Mouse (Mus musculus): ENCODE measurements around the gene Nat9.

Gene Nat9

DNA sequence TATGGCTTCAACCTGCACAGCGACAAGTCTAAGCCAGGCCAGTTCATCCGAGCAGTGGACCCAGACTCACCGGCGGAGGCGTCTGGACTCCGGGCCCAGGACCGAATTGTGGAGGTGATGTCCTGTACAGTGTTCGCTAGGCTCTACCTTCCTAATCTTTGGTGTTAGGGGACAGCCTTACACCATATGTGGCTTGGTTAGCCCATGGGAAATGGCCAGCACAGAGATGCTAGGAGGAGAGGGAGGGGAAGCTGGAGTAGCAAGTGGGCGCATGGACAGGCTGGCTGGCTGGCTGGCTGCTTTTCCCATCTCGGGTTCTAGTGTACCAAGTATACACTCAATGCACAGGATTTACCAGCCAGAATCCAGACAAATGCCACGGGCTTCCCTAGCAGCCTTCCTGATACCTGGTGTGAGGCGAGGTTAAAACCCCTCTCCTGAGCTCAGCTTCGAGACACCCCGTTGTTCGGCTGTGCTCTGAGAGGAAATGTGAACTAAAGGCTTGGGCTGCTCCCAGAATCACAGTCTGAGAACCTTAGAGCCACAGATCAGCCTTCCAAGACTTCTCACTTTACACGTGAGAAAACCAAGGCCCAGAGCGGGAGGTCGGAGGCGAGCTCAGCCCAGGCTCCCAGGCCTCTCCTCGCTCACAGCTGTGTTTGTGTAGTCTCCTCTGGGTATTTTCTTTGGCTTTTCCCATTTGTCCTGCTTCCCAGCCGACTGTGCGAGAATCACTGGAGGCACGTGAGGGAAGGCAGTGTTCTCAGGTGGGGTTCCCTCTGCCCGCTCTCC, 11.1 kb downstream of the Nat9 start:
- no peak for DNase-seq (ENCODE audit: low spot score)

DNA sequence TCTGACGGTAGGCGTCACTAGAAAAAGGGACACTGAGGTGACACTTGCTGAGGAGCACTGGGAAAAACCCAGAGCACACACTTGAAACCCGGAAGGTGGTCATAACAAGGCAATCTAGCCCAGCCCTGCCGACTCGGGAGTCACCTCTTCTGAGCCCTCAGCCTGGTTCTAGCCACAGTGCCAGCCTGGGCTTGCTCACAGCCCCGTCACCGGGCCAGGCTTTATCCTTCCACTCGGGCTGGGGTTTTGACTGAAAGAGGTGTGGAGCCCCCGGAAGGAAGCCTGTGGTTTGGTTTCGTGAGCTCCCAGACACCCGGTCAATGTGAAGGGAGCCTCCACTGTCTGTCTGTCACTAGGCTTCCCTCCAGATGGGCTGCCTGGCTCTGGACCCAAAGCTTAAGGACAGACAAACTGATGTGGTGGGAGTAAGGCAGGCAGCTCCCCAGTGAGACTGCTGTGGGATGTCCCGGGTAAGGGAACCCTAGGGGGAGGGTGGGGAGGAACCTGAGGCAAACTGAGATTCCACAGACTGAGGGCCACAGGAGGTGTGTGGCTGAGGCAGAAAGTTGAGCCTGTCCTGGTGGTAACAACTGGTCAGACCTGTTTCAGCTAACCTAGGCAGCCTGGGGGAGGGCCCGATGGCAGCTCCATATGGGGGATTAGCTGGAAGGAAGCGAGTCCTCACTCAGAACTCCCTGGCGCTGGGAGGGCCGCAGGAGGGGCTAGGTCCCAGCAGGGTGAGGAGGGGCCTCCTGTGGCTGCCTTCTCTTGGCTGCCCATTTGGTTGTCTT, 13.9 kb downstream of the Nat9 start:
- DNase-seq (ENCODE audit: low spot score) = no peak

DNA sequence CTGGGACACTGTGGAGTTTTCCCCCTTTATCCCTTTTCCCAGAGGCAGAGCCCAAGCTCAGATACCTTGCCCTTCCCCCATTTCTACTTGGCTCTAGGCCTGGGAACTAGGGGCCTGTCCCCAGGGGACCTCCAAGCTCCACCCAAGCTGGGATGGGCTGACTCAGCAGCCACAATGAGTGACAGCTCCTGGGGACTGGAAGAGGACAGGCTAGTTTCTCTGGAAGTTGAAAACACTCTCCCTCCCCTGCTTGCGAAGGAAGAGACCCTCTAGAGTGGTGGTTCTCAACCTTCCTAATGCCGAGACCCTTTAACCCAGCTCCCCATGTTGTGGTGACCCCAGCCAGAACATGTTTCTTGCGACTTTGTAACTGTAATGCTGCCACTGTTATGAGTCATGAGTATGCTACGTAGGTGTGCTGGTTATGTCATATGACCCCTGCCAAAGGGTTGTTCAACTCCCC, 14.8 kb downstream of the Nat9 start:
- no peak for DNase-seq (ENCODE audit: low spot score)

DNA sequence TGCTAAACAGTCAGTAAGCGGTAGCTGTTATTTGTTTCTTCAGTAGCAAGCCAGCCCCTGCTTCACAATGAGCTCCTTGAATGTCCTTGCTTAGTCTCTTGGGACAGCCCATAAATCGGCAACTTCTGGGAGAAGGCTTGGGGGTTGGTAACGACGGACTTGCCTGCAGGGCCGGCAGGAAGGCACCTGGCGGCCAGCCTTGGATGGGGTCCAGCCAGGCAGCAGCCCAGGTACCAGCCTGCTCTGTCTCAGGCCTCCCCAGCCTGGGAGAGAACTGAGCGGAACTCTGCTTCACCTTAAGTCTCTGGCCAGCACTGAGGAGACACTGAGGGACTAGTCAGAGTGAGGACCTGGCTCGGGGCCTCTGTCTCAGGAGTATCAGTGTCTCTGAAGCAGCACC, 16.5 kb downstream of the Nat9 start:
- no peak for DNase-seq (ENCODE audit: low spot score)

DNA sequence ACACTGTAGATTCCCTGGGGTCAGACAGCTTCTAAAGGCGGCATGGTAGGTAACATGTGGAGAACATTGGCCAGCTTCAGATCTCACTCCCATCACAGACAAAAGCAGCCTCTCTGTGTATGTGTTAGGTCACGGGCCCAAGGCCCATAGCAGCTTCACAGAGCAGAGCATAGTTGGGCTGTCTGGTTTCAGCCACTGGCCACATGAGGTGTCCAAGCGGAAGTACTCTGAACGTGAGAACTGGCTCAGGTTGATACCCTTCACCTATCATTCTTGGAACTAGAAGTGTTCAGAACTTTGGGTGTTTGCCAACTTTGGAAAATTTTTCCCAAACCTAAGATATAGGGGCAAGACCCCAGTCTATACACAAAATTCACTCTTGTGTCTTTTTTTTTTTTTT, 18.2 kb downstream of the Nat9 start:
- no peak for DNase-seq (ENCODE audit: low spot score)

DNA sequence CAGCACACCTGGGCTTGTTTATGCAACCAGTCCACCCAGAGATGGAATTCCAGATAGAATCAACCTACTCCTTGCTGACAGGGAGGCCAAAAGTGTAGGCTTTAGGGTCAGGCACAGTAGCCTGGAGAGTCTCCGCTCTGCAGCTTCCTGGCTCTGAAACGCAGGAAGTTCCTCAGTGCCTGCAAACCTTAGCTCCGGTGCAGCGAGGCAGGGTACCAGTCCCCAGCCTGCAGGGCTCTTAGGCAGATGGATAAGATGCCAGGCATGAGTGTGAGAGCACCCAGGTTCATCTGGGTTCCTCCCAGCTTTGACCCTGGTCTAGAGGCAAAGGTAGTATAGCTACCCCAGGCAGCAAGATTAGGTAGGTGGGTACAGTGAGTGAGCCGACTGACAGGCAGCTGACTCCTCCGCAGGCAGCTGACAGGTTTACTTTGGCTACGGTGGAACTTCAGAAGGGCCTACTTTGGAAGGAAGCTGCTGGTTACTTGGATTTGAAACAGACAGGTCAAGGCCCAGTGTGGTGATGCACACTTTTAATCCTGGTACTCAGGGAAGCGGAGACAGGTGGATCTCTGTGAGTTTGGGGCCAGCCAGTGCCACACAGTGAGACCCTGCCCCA, 19.9 kb downstream of the Nat9 start:
- no peak for DNase-seq (ENCODE audit: low spot score)

DNA sequence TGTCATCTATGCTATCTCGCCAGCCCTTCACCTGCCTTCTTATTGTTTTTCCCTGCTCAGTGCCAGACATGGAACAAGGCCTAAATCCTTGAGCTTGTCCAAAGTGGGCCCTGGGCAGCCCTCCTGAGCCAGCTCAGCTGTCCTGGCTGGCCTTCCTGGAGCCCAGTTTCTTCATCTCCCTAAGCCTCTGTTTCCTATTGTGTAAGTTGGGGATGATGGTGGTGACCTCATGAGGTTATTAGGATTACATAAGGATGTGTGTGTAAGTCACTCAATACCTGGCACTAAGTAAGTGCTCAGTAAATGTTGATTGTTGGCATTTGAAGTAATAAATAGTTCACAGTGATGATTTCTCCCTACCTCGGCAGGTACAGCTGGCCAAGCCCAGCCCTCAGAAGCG, 20.9 kb downstream of the Nat9 start:
- DNase-seq (ENCODE audit: low spot score) = no peak

DNA sequence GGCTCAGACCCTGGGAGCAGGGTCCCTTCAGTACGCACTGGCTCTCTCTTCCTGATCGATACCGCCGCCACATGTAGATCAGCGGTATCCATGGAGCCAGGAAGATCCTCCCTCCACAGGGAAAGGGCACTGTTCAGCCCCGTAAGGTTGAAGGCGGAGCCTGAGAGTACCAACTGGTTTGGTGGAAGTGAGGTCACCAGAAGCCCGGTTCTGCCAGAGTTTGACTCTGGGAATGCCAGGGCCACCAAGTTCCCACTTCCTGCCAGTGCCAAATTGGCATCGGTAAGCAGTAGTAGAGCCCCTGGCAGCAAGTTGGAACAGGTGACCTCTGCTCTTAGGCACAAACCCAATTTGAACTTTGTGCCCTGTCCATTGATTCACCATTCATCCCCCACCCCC, 22.7 kb downstream of the Nat9 start:
- no peak for DNase-seq (ENCODE audit: low spot score)

DNA sequence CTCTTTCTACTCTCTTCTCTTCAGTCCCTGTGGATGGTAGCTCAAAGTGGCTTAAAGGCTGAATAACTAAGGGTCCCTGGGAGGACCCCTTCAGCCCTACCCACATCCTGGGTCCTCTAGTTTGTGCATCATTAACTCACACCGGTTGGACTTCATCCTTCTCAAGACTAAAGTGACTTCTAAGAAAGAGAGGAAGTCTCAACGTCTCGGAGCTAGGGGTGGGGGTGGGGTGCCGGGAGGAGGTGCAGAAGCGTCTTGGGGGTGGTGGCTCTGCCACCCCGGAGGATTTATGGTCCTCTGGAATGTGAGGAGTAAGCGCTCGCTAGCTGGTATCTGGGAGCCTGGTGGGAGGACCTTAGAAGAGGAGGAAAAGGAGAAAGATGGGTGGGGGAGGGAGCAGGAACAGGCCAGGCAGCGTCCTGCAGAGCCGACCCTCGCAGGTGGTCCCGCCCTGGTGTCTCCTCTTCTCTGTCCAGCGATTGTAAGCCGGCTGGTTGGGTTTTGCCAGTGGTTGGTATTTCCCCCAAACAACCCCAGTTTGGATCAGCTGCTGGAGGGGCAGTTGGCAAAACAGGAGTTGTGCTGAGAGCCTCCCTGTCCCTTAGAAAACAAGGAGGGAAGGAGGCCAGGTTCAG, 23.2 kb downstream of the Nat9 start:
- no peak for DNase-seq (ENCODE audit: low spot score)

DNA sequence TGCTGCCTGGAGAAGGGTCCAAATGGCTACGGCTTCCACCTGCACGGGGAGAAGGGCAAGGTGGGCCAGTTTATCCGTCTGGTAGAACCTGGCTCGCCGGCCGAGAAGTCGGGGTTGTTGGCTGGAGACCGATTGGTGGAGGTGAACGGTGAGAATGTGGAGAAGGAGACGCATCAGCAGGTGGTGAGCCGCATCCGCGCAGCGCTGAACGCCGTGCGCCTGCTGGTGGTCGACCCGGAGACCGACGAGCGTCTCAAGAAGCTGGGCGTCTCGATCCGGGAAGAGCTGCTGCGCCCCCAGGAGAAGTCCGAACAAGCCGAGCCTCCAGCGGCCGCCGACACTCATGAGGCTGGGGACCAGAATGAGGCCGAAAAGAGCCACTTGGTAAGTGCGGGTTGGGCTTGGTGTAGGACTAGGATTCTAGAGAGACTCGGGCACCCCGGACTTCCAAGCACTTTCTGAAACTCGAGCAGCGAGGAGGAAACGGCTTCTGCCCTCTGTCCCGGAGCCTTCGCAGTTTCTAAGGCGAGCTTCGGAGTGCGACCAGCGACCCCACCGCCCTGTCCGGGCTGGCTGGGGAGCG, 24.0 kb downstream of the Nat9 start:
- DNase-seq (ENCODE audit: low spot score) = no peak

DNA sequence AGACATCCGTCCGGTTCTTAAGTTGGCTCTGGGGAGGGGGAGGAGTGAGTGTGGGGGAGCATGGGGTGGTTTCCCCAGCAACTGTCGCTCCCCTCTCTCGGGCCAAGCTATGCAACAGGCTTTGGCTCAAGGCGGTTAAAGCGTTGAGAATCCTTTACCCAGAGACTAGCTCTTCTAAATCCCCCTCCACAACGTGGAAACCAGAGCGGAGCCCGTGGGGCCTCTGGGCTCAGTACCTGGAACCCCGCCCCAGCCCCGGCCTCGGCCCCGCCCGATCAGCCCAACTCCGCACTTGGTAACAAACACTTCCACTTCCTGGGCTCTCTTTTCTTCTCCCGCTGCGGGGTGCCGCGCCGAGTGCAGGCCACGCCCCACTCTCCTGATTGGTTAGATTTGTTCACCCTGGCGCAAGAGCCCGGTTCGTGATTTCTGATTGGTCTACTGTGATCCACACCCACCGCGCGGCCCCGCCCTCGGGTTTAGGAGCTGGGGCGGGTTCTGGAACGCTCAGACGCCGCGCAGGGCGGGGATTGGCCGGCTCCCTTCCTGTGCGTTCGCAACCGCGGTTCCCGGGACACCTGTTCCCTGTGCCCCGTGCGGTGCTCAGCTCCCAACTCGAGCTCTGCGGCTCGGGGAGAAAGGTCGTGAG, 24.7 kb downstream of the Nat9 start, which contains the start of gene Slc9a3r1:
Slc9a3r1 (plus strand) TSS at position 510 of the 649 bp plus-strand sequence.
- DNase-seq (ENCODE audit: low spot score) = peak; percentile 97

DNA sequence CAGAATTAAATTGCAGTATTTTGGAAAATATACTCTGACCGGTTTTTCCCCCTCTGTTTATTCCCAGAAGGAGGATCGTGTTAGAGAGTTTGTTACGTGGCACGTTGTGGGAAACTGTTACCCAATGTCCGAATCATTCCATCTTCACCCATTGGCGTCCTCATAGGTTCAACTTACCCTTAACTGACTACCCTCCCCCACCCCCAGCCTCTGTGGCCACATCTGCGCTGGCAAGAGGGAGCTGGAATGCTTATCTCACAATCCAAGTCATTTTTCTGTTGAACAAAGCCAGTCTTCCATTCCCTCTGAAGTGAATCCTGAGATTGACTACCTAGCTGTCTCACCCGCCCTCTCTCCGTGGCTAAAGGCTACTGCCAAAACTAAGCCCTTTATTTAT, 25.5 kb downstream of the Nat9 start:
- no peak for DNase-seq (ENCODE audit: low spot score)

DNA sequence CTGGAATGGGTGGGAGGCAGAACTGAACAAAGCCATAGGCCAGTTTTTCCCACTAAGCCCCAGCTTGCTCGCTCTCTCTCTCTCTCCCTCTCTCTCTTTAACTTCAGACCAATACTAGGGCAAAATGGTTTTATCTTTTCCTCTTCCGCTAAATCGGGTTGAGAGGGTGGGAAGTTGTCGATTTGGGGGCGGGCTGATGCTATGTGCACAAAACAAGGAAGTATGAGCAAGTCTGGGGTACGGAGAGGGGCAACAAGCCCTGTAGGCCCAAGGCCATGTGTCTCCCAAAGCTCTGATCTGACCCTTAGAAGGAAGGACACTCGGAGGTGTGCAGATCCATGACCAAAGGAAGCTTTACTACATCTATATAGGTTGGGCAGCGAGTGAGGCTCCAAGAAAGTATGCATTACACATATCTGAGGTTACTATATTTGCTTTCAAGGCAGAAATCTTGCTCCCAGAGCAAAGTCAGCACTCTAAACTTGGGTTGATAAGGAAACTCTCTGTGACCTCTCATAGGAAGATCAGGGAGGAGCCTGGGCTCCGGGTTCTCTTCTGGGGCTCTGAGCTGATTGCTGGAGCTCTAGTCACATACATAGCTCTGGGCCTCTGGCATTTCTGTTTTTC, 26.0 kb downstream of the Nat9 start:
- no peak for DNase-seq (ENCODE audit: low spot score)

DNA sequence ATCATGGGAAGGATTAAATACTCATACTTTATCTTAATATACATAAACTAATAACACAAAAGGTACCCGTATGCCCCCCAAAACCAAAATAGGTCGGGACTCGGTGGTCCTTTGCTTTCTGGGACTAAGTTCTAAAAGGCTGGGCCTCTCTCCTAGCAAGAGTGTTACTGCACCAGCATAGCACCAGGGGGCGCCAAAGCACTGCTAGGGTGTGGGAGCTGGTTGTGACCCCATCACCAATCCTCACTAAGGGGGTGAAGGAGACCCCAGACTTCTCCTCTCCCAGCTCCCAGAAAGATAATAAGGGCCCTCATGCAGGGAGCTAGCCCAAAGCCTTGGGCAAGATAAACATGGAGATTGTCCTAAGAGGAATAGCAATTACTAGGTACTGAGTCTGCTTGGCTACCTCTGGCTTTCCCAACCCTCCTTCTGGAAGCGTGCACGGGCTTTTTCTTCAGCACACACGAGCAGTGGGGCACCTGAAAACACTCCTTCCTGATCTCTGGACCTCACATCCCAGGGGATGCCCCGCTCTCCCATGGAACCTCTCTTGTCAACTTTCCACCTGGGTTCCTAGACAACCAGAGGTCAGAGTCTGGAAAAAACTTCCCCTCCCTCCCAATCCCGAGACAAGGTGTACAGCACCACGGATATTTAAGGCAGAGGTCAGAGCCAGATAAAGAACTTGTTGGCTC, 26.6 kb downstream of the Nat9 start:
- peak; percentile 88 for DNase-seq (ENCODE audit: low spot score)

DNA sequence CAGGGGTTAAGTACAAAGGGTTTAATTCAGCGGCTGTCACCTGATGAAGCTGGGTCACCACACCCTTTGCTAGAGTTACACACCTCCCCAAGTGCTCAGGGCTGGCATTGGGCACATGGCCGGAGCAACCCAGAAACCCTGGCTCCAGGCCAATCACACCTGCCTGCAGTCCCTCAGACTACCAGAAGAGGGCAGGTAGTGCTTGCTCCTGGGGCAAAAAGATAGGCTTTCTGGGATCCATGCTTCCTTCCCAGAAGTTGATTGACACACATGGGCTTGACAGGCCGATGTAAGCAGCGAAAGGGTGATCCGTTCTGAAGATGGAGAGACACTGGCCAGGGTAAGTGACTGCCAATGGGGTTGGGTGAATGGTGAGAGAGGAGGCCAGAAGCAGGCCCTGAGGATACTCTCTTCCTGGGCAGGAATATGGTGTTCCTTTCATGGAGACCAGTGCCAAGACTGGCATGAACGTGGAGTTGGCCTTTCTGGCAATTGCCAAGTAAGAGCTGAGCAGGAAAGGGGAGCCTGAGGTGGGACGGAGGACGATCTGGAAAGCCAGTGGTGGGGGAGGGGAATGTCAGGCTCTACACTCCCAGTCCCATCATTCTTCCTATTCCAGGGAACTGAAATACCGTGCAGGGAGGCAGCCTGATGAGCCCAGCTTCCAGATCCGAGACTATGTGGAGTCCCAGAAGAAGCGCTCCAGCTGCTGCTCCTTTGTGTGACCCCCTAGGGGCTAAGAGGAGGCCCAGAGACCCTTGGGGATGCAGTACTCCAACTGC, 27.5 kb downstream of the Nat9 start:
- DNase-seq (ENCODE audit: low spot score) = peak; percentile 86

DNA sequence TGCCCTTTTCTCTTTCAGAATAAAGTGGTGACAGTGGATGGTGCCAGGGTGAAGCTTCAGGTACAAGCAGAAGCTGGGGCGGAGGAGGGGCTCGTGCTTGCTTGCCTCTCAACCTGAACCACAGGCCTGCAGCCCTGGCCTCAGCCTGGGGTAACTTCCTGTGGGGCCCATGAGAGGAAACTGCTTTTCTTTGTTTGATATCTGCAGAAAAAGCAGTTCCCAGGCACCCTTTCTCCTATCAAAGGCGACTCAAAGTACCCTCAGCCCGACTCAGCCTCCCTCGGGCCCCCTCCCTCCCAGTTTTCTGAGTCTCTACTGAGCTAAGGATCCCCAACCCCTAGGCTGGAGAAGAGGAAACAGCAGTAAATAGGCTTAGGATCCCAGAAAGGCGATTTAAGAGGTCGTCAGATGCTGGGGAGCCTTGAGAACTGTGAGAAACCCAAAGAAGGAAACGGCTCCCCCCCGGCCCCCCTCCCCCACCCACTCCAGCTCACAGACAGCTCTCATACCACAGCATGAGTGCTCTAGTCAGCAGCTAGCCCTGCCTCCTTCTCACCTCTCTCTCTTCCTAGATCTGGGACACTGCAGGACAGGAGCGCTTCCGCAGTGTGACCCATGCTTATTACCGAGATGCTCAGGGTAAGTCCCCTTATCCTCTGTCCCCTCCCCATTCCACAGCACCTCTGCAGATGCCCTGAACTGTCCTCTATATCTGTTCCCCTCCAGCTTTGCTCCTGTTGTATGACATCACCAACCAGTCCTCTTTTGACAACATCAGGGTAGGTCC, 29.5 kb downstream of the Nat9 start:
- no peak for DNase-seq (ENCODE audit: low spot score)

DNA sequence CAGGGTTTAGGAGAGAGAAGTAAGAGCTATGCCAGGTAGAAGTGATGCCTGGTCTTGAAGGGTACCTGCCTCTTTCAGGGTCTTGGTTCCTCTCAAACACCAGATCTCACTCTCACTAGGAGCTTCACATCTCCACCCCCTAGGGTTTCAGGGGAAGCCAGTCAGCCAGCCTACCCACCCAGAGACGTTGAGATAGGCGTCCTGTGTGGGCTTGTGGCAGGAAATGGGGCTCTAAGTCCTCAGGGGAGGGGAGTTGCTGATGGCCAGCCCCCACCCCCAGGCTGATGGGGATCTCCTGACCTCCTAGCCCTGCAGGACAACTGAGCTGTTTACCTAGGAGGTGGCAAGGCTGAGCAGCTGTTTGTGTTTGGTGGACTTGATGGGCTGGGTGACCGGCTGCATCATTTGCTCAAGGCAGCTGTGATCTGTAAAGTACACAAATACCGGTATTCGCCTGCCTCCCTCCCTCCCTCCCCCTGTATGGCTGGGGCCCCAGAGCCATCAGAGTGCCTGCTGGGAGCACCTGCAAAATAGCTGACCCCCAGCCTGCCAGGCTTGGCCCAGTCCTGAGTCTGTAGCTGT, 32.5 kb downstream of the Nat9 start:
- no peak for DNase-seq (ENCODE audit: low spot score)

DNA sequence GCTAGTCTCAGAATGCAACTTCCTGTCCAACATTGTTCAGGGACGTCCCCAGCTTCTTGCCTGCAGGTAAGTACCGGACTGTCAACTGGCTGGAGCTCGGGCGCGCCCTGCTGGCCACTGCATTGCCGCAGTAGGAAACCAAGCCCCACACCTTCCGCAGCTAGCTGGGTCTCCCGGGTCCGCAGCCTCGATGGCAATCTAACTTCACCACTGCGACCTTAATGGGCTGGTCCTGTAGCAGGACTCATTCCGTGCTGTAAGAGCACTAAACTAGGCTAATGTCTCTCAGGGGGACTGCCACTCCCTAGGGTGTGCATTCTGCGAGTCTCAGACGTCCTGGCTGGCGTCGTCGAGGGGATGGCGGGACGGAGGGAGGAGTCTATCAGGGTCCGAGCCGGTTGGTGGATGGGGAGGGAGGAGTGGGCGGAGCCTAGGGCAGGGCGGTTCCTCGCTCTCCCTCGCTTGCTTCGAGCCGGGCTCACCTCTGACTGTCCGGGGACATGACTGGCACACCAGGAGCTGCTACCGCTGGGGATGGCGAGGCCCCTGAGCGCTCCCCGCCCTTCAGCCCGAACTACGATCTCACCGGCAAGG, 33.9 kb downstream of the Nat9 start:
- DNase-seq (ENCODE audit: low spot score) = peak; percentile 68

Data from urinary bladder, postnatal 25 days (tissue).